Mouse (Mus musculus): ENCODE results near the gene Bcar3. TPM values are rescaled to one million over a fixed set of nuclear protein-coding genes. Genes with fewer than 3 reads are reported as not detected.

Gene Bcar3
- total and polyA plus RNA-seq, 3 experiments: not detected

DNA sequence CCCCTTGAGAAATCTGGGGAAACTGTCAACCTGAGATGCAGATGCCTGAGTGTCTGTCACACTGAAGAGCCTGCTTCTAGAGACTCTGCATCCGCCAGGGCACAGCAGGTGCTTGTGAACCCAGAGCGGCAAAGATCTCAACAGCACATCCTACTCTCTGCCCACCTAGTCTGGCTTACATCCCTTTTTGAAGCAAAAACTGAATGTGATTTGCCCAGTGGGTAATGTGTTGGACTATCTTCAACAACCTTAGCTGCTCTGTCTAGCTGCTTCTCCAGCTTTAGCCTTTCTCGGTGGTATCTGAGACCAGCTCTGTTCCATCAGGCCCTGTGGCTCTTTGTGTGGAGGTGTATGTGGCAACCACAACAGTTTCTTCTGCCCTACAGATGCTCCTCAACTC lies 184.8 kb downstream of the Bcar3 start:
- no peak overlapping the region for H3K4me3 ChIP-seq (ENCODE audit: control insufficient read depth in 1 of 2, insufficient read depth in 1 of 2, low read depth in 2 of 2, low read length in 2 of 2)
- no peaks in the 10 kb centered on the region for H3K9me3 ChIP-seq (replicated peaks; ENCODE audit: insufficient read depth, low read length)
- no peak for DNase-seq (ENCODE audit: low read depth, low spot score)
- no peaks in the 10 kb centered on the region for H3K36me3 ChIP-seq (ENCODE audit: control insufficient read depth in 1 of 2, insufficient read depth in 2 of 2, low read length in 2 of 2)
- no peak overlapping the region for H3K9ac ChIP-seq (ENCODE audit: control insufficient read depth, low read depth, low read length, poor library complexity, severe bottlenecking)
- no peak overlapping the region for H3K27ac ChIP-seq (ENCODE audit: control insufficient read depth, low read depth, low read length)
- no peaks in the 10 kb centered on the region for H3K27me3 ChIP-seq (ENCODE audit: control insufficient read depth in 1 of 2, insufficient read depth in 2 of 2, low read length in 2 of 2)
- no peaks in the 10 kb centered on the region for H3K79me2 ChIP-seq (ENCODE audit: control insufficient read depth, insufficient read depth, low read length, poor library complexity)
- no peaks in the 10 kb centered on the region for H3K4me1 ChIP-seq (ENCODE audit: control insufficient read depth in 1 of 2, insufficient read depth in 2 of 2, low read length in 2 of 2)
- no peak for TF ChIP-seq ZMIZ1 (IDR thresholded peaks at IDR 0.05; ENCODE audit: low read depth, low read length)
- no peak for TF ChIP-seq POLR2AphosphoS5 (IDR thresholded peaks at IDR 0.05; ENCODE audit: borderline replicate concordance, low read depth, low read length)
- TF ChIP-seq USF1 (IDR thresholded peaks at IDR 0.05; ENCODE audit: low read depth, low read length): no peak
- no peak for TF ChIP-seq ZC3H11A (IDR thresholded peaks at IDR 0.05; ENCODE audit: low read depth, low read length)
- TF ChIP-seq JUND (IDR thresholded peaks at IDR 0.05; ENCODE audit: low read depth, low read length): no peak
- TF ChIP-seq SMC3 (IDR thresholded peaks at IDR 0.05; ENCODE audit: low read depth, low read length): no peak
- TF ChIP-seq CHD2 (IDR thresholded peaks at IDR 0.05; ENCODE audit: low read length): no peak
- TF ChIP-seq E2F4 (IDR thresholded peaks at IDR 0.05; ENCODE audit: borderline replicate concordance, low read depth, low read length): no peak
- no peak for TF ChIP-seq NELFE (IDR thresholded peaks at IDR 0.05; ENCODE audit: low read depth, low read length)
- no peak for TF ChIP-seq UBTF (IDR thresholded peaks at IDR 0.05; ENCODE audit: borderline replicate concordance, insufficient read depth, low read depth, low read length)
- TF ChIP-seq ZKSCAN1 (IDR thresholded peaks at IDR 0.05; ENCODE audit: low read depth, low read length): no peak
- TF ChIP-seq RCOR1 (IDR thresholded peaks at IDR 0.05; ENCODE audit: low read depth, low read length): no peak
- no peak for TF ChIP-seq HCFC1 (IDR thresholded peaks at IDR 0.05; ENCODE audit: low read depth, low read length)
- TF ChIP-seq USF2 (IDR thresholded peaks at IDR 0.05; ENCODE audit: borderline replicate concordance in 1 of 2, insufficient read depth in 1 of 2, low read depth in 1 of 2, low read length in 2 of 2): no peak
- TF ChIP-seq ZNF384 (IDR thresholded peaks at IDR 0.05; ENCODE audit: low read depth, low read length): no peak
- no peak for TF ChIP-seq ELF1 (IDR thresholded peaks at IDR 0.05; ENCODE audit: low read depth, low read length)
- no peak for TF ChIP-seq MXI1 (IDR thresholded peaks at IDR 0.05; ENCODE audit: low read depth, low read length)
- TF ChIP-seq ETS1 (IDR thresholded peaks at IDR 0.05; ENCODE audit: low read depth, low read length): no peak
- no peak for TF ChIP-seq MEF2A (IDR thresholded peaks at IDR 0.05; ENCODE audit: extremely low read depth, insufficient replicate concordance, low read depth, low read length, poor library complexity, severe bottlenecking)

DNA sequence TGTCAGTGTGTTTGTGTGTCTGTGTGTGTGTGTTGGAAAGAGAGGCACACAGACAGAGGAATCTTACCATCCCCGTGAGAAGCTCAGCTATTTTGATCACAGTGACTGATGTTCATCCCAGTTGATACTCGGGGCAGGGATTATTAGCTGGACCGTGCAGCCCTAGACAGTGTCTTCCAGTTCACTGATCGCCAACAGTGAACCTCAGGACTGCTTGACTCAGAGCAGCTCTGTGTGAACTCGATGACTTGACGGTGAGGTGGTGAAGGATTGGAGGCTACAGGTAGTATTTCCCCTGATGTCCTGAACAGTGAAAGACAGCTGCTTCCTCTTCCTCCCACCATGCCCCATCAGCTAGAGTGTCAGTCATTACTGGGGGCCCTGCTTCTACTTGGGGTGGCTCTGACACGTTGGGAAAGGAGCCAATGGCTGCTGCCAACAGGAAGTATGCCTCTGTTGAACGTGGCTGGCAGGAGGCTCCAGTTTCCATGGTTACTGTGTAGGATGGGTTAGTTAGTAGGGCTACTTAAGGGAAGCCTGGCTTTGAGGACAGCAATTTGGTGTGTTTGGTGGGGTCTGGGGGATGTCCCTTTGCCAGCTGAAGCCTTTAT lies 186.2 kb downstream of the Bcar3 start:
- Histone ChIP-seq H3K79me2 (ENCODE audit: control insufficient read depth, insufficient read depth, low read length, poor library complexity) (no peaks in the 10 kb centered on the region), H3K36me3 (ENCODE audit: control insufficient read depth in 1 of 2, insufficient read depth in 2 of 2, low read length in 2 of 2) (no peaks in the 10 kb centered on the region), H3K9me3 (replicated peaks; ENCODE audit: insufficient read depth, low read length) (no peaks in the 10 kb centered on the region), H3K4me3 (ENCODE audit: control insufficient read depth in 1 of 2, insufficient read depth in 1 of 2, low read depth in 2 of 2, low read length in 2 of 2) (no peak overlapping the region), H3K27me3 (ENCODE audit: control insufficient read depth in 1 of 2, insufficient read depth in 2 of 2, low read length in 2 of 2) (no peaks in the 10 kb centered on the region), H3K27ac (ENCODE audit: control insufficient read depth, low read depth, low read length) (no peak overlapping the region), H3K4me1 (ENCODE audit: control insufficient read depth in 1 of 2, insufficient read depth in 2 of 2, low read length in 2 of 2) (no peaks in the 10 kb centered on the region), H3K9ac (ENCODE audit: control insufficient read depth, low read depth, low read length, poor library complexity, severe bottlenecking) (no peak overlapping the region)
- DNase-seq (ENCODE audit: low read depth, low spot score): no peak
- TF ChIP-seq ZC3H11A (IDR thresholded peaks at IDR 0.05; ENCODE audit: low read depth, low read length): no peak
- TF ChIP-seq HCFC1 (IDR thresholded peaks at IDR 0.05; ENCODE audit: low read depth, low read length): no peak
- TF ChIP-seq GABPA (IDR thresholded peaks at IDR 0.05; ENCODE audit: low read depth, low read length): no peak
- no peak for TF ChIP-seq SMC3 (IDR thresholded peaks at IDR 0.05; ENCODE audit: low read depth, low read length)
- no peak for TF ChIP-seq UBTF (IDR thresholded peaks at IDR 0.05; ENCODE audit: borderline replicate concordance, insufficient read depth, low read depth, low read length)
- TF ChIP-seq USF2 (IDR thresholded peaks at IDR 0.05; ENCODE audit: borderline replicate concordance in 1 of 2, insufficient read depth in 1 of 2, low read depth in 1 of 2, low read length in 2 of 2): no peak
- TF ChIP-seq CHD1 (IDR thresholded peaks at IDR 0.05; ENCODE audit: low read depth, low read length): no peak
- TF ChIP-seq TCF12 (IDR thresholded peaks at IDR 0.05; ENCODE audit: low read depth, low read length): no peak
- TF ChIP-seq MAFK (IDR thresholded peaks at IDR 0.05; ENCODE audit: borderline replicate concordance, low read depth, low read length): no peak
- no peak for TF ChIP-seq POLR2AphosphoS2 (IDR thresholded peaks at IDR 0.05; ENCODE audit: low read length)
- no peak for TF ChIP-seq E2F4 (IDR thresholded peaks at IDR 0.05; ENCODE audit: borderline replicate concordance, low read depth, low read length)
- TF ChIP-seq CTCF (IDR thresholded peaks at IDR 0.05 in 2 of 3, conservative IDR thresholded peaks at IDR 0.05 in 1 of 3; ENCODE audit: control insufficient read depth in 1 of 3, insufficient read depth in 1 of 3, low read depth in 2 of 3, low read length in 3 of 3, poor library complexity in 1 of 3, severe bottlenecking in 1 of 3): no peak
- no peak for TF ChIP-seq EP300 (IDR thresholded peaks at IDR 0.05; ENCODE audit: low read depth in 1 of 2, low read length in 2 of 2)
- TF ChIP-seq NRF1 (IDR thresholded peaks at IDR 0.05; ENCODE audit: insufficient read depth, low read depth, low read length, poor library complexity, severe bottlenecking): no peak
- TF ChIP-seq POLR2AphosphoS5 (IDR thresholded peaks at IDR 0.05; ENCODE audit: borderline replicate concordance, low read depth, low read length): no peak
- no peak for TF ChIP-seq KAT2A (conservative IDR thresholded peaks at IDR 0.05; ENCODE audit: low read depth, low read length)
- no peak for TF ChIP-seq USF1 (IDR thresholded peaks at IDR 0.05; ENCODE audit: low read depth, low read length)
- TF ChIP-seq ETS1 (IDR thresholded peaks at IDR 0.05; ENCODE audit: low read depth, low read length): no peak

Measured in MEL (cell line).